Mouse (Mus musculus): Measurements from ENCODE around the gene Slc10a1. TPM values are rescaled to one million over a fixed set of nuclear protein-coding genes. Genes with fewer than 3 reads are reported as not detected.

Slc10a1 gene
- polyA plus RNA-seq, 1 experiment from 2014 or later, result 0.82 TPM

DNA sequence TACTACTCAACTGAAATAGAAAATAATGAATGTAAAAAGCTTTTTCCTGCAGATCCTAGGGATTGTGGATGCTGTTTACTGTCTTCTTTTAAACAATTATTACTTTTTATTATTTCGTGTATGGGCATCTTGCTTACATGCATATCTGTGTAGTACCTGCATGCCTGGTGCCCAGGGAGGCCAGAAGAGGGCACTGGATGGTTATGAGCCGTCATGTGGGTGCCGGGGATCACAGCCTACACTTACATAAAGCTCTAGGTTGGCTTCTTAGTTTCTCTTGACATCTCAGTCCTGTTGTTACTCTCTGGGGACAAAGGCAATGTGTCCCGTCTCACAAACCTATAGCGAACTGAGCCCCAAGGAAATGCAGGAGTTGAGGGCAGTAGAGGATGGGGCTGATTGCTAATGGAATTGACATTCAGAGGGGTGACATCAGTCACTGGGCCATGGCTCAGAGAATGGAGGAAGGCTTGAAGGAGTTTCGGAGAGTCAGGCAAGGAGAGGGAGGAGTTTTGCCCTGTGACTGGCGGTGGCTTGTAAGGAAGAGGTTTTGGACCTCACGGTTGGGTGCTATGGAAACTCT is 24.1 kb upstream of the Slc10a1 start:
- no peaks in the 10 kb centered on the region for H3K27me3 ChIP-seq
- H3K36me3 ChIP-seq, result no peaks in the 10 kb centered on the region
- 83% methylated on average over 8 of the region's 8 CpGs for WGBS
- H3K27ac ChIP-seq, result no peak overlapping the region
- H3K9me3 ChIP-seq, result peaks cover 5% of the 10 kb centered on the region; the same call in 1 of the 2 replicates
- H3K4me2 ChIP-seq (replicated peaks), result no peak overlapping the region
- no peak overlapping the region for H3K9ac ChIP-seq
- H3K4me3 ChIP-seq, result no peak overlapping the region
- H3K4me1 ChIP-seq, result no peaks in the 10 kb centered on the region
- no peak for ATAC-seq (ENCODE audit: insufficient number of reproducible peaks, insufficient read depth, low FRiP score, low TSS enrichment)

DNA sequence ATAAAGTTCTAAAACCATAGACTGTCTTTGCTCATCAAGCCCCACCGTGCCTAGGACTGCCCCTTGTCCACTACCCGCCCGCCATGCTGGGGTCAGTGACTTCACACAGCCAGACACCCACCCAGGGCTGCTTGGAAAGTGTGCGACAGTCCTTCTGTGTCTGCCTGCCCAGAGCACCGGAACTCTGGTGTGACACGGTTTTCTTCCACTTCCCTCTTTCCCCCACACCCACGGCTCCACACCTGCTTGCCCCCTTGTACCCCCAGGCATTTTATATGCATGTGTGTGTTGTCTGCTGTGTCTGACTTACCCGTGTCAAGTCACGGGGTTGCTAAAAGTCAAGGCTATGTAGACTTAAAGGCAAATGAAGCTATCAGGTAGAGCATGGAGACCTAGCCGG is 23.3 kb upstream of the Slc10a1 start:
- Histone ChIP-seq H3K36me3 (no peaks in the 10 kb centered on the region), H3K4me3 (no peak overlapping the region), H3K27me3 (no peaks in the 10 kb centered on the region), H3K27ac (no peak overlapping the region), H3K4me1 (no peaks in the 10 kb centered on the region), H3K9me3 (peaks cover 5% of the 10 kb centered on the region; the same call in 1 of the 2 replicates), H3K4me2 (replicated peaks) (no peak overlapping the region), H3K9ac (no peak overlapping the region)
- WGBS, result 83% methylated on average over 10 of the region's 10 CpGs
- ATAC-seq (ENCODE audit: insufficient number of reproducible peaks, insufficient read depth, low FRiP score, low TSS enrichment), result no peak

DNA sequence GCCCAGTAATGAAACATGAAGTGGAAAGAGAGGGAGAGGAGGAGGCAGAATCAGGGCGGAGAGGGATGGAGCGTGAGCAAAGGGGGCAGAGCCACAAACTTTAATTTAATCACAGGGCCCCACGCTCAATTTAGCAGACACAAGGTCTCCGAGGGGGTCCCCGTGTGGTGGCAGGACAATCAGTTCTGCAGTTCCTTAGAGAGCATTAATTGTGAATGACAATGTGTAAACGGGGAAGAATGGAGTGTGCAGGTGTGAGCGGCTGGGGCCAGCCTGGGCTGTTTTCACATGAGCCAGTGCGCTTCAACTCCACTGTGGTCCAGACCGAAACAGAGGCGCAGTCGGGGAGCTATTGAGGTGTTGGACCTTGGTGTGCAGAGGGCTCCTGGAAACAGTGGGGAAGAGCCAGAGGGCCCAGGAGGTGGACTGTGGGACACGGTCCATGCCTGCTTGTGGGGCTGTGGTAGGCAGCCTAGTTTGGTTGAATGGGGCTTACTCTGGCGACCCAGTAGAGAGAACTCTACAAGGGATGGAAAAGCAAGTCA is 22.5 kb upstream of the Slc10a1 start:
- Histone ChIP-seq H3K4me1 (no peaks in the 10 kb centered on the region), H3K27me3 (no peaks in the 10 kb centered on the region), H3K36me3 (no peaks in the 10 kb centered on the region), H3K4me2 (replicated peaks) (no peak overlapping the region), H3K27ac (no peak overlapping the region), H3K9ac (no peak overlapping the region), H3K4me3 (no peak overlapping the region), H3K9me3 (peaks cover 5% of the 10 kb centered on the region; the same call in 1 of the 2 replicates)
- WGBS, result 77% methylated on average over 13 of the region's 13 CpGs
- ATAC-seq (ENCODE audit: insufficient number of reproducible peaks, insufficient read depth, low FRiP score, low TSS enrichment), result no peak

DNA sequence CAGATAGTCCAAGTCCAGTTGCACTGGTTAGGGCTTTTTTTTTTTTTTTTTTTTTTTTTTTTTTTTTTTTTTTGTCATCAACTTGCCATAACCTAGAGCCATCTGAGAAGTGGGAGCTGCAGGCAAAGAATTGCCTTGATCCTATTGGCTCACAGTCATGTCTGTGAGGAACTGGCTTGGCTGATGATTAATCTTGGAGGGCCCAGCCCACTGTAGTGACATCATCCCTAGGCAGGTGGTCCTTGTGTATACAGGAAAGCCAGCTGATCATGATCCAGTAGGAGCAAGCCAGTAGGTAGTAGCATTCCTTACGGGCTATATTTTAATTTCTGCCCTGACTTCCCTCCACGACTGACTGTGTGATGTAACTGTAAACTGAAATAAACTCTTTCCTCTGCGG is 19.8 kb upstream of the Slc10a1 start:
- ATAC-seq (ENCODE audit: insufficient number of reproducible peaks, insufficient read depth, low FRiP score, low TSS enrichment), result no peak
- H3K36me3 ChIP-seq, result no peaks in the 10 kb centered on the region
- H3K27ac ChIP-seq, result no peak overlapping the region
- no peaks in the 10 kb centered on the region for H3K4me1 ChIP-seq
- H3K9me3 ChIP-seq, result no peaks in the 10 kb centered on the region
- no peaks in the 10 kb centered on the region for H3K27me3 ChIP-seq
- H3K9ac ChIP-seq, result no peak overlapping the region
- no peak overlapping the region for H3K4me3 ChIP-seq
- no peak overlapping the region for H3K4me2 ChIP-seq (replicated peaks)
- WGBS, result 90% methylated on average over 3 of the region's 3 CpGs

DNA sequence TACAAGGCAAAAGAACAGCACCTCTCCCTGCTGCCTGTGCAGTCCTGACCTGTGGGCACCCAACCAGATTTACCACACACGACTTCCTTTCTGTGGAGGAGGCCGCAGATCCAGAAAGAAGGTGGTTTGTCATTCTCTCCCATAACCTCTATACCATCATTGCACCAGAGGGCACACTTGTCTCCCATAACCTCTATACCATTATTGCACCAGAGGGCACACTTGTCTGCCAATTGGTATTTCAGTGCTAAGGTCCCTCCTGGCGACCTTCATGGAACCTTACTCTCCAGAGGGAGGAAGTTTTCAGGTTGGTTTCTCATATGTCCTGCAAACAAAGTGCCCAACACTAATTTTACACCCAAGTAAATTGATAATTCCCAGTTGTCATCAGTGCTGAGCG is 18.1 kb upstream of the Slc10a1 start:
- Histone ChIP-seq H3K4me2 (replicated peaks) (no peak overlapping the region), H3K4me1 (no peaks in the 10 kb centered on the region)
- WGBS, result 86% methylated on average over 4 of the region's 4 CpGs

DNA sequence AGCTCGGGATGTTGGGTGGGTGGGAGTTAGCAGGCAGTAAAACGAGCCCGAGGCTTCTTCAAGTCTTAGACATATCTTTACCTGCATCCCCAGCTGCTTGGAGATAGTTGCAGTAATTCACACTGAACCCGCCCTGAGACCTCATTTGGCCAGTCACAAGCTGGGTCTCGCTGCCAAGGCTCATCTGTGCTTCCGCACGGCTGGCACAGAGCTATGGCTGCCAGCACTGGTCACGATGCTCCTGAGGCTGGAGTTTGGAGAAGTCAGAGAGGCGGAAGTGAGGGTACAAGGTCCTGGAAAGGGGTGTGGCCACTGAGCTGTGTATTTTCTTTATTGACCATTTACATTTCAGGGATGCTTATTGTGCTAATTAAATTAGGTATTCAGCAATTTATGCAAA is 15.2 kb upstream of the Slc10a1 start:
- ATAC-seq (ENCODE audit: insufficient number of reproducible peaks, insufficient read depth, low FRiP score, low TSS enrichment), result no peak
- Histone ChIP-seq H3K9ac (no peak overlapping the region), H3K9me3 (no peaks in the 10 kb centered on the region), H3K27ac (no peak overlapping the region), H3K4me1 (no peaks in the 10 kb centered on the region), H3K27me3 (no peaks in the 10 kb centered on the region), H3K4me2 (replicated peaks) (no peak overlapping the region), H3K4me3 (no peak overlapping the region), H3K36me3 (no peaks in the 10 kb centered on the region)
- 80% methylated on average over 9 of the region's 9 CpGs for WGBS

More for the DNA sequence above, 18.1 kb upstream of the Slc10a1 start:
- no peak overlapping the region for H3K27ac ChIP-seq
- H3K36me3 ChIP-seq, result no peaks in the 10 kb centered on the region
- no peak overlapping the region for H3K9ac ChIP-seq
- H3K27me3 ChIP-seq, result no peaks in the 10 kb centered on the region
- no peaks in the 10 kb centered on the region for H3K9me3 ChIP-seq
- ATAC-seq (ENCODE audit: insufficient number of reproducible peaks, insufficient read depth, low FRiP score, low TSS enrichment), result no peak
- H3K4me3 ChIP-seq, result no peak overlapping the region

DNA sequence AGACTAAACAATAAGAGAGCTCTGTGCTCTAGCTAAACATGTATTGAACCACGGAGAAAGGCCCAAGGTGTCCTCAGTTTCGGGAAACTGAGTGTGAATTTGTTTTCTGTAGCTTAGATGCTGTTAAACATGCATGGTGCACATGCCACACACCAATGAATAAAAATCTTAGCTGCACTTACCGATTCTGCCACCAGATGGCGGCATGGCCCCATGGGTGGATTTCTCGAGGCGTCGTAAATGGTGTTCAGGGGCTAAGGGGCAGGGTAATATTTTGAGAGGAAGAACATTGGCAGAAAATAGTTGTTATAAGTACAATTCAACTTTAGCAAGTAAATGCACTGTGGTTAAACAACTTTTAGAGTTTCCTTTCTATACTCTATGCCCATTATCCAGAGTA is 13.8 kb upstream of the Slc10a1 start:
- Histone ChIP-seq H3K36me3 (no peaks in the 10 kb centered on the region), H3K4me3 (no peak overlapping the region), H3K9me3 (no peaks in the 10 kb centered on the region), H3K27ac (no peak overlapping the region), H3K9ac (no peak overlapping the region), H3K4me2 (replicated peaks) (no peak overlapping the region), H3K27me3 (no peaks in the 10 kb centered on the region), H3K4me1 (no peaks in the 10 kb centered on the region)
- WGBS, result 2% methylated on average over 7 of the region's 7 CpGs
- no peak for ATAC-seq (ENCODE audit: insufficient number of reproducible peaks, insufficient read depth, low FRiP score, low TSS enrichment)

DNA sequence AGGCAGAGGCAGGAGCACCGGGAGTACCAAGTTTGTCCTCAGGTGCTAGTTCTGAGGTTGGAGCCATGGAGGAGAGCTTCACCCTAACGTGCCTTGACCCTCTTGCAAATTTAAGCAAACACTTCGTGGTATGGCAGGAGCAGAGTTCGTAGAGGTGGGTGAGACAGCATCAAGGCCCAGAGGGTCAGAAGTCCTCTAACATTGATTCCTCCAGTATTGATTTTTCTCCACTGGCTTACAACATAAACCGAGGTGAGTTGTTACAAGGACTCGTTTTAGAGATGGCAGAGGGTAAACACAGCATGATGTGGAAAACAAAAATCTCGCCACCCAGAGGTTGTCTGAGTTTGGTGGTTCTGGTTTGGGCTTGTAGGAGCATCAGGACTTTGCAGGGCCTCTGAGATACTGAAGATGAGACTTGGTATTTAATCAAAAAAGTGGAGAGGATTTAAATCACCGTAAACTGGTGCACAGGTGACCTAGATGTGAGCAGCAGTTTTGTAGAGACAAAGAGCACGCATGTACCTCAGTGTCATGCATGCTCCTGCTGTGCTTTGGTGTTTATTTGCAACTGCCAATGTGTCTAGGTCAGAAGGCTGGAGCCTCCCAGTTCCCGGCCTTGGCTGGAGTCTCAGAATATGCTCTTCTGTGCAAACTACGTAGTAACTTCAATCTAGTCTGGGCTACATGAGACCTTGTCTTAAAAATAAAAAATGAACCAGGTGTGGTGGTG is 7.6 kb upstream of the Slc10a1 start:
- no peak for ATAC-seq (ENCODE audit: insufficient number of reproducible peaks, insufficient read depth, low FRiP score, low TSS enrichment)
- Histone ChIP-seq H3K27ac (no peak overlapping the region), H3K9me3 (no peaks in the 10 kb centered on the region), H3K9ac (no peak overlapping the region), H3K4me3 (no peak overlapping the region), H3K4me1 (0 out of 2 replicates have a peak, but pooled peaks cover 3% of the 10 kb centered on the region), H3K36me3 (no peaks in the 10 kb centered on the region), H3K4me2 (replicated peaks) (no peak overlapping the region), H3K27me3 (no peaks in the 10 kb centered on the region)
- WGBS, result 85% methylated on average over 11 of the region's 11 CpGs

DNA sequence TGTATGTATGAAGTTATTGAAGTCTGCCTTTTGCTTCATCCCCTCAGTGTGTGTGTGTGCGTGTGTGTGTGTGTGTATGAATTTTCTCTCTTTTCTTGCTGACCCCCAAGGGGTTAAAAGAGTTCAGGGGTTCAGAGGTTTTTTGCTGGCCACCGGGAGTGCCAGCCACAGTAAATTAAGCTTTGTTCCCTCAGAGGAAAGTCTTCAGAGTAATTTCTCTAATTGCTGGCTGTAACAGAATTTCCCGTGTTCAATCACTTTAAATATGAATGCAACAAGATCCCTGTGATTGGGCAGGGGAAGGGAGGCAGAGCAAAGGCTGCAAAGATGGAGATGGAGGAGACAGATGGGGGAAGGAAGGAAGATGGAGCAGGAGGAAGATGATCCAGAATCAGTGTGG is 3.3 kb upstream of the Slc10a1 start:
- no peak overlapping the region for H3K4me3 ChIP-seq
- H3K9ac ChIP-seq, result no peak overlapping the region
- 17% methylated on average over 3 of the region's 3 CpGs for WGBS
- H3K4me1 ChIP-seq, result 0 out of 2 replicates have a peak, but pooled peaks cover 3% of the 10 kb centered on the region
- ATAC-seq (ENCODE audit: insufficient number of reproducible peaks, insufficient read depth, low FRiP score, low TSS enrichment), result no peak
- H3K36me3 ChIP-seq, result no peaks in the 10 kb centered on the region
- H3K4me2 ChIP-seq (replicated peaks), result no peak overlapping the region
- H3K27me3 ChIP-seq, result no peaks in the 10 kb centered on the region
- no peak overlapping the region for H3K27ac ChIP-seq
- no peaks in the 10 kb centered on the region for H3K9me3 ChIP-seq

DNA sequence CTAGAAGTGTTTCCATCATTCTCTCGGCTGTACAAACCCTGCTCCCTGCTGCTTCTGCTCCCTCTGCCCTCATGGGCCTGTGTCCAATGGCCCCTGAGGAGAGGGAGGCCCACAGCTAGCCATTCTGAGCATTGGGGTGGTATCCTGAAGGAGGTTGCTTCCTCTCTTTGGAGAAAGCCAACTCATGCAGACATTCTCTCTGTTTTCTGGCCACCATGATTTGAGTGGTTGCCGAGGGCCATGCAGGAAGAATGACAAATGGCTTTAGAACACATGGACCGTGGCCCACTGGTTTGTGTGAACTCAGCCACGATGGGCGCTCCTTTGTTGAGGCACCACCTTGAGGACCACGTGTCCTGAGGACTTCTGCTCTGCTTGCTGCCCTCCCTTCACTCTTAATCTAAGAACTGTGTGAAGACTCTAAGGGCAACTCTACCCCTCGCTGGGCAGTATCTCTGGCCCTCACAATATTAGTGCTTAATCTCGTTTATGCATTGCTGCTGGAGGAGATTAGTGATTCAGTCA is 1.7 kb upstream of the Slc10a1 start:
- WGBS, result 76% methylated on average over 8 of the region's 8 CpGs
- ATAC-seq (ENCODE audit: insufficient number of reproducible peaks, insufficient read depth, low FRiP score, low TSS enrichment), result no peak
- H3K27ac ChIP-seq, result no peak overlapping the region
- no peak overlapping the region for H3K9ac ChIP-seq
- H3K27me3 ChIP-seq, result no peaks in the 10 kb centered on the region
- H3K9me3 ChIP-seq, result no peaks in the 10 kb centered on the region
- H3K4me2 ChIP-seq (replicated peaks), result no peak overlapping the region
- no peaks in the 10 kb centered on the region for H3K36me3 ChIP-seq
- H3K4me1 ChIP-seq, result 0 out of 2 replicates have a peak, but pooled peaks cover 3% of the 10 kb centered on the region
- no peak overlapping the region for H3K4me3 ChIP-seq

DNA sequence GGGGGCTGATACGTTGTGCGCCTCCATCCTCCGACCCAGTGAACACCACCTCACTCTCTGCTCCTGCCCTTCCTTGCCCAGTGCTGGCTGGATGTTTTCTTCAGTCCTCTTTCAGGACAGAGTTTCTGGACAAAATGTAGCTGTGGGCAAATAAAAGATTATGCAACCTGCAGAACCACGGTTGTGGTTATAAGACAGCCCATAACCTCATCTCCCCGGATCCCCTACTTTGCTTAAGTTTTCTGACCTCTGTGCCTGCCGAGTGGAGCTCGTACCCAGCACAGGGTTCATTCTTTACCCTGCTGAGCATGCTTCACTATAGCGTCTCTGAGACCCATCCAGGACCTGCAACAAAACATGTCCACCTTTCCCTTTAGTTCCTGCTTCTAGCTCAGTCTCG is 587 bp downstream of the Slc10a1 start:
- H3K9ac ChIP-seq, result no peak overlapping the region

More for the DNA sequence above, 587 bp downstream of the Slc10a1 start:
- Histone ChIP-seq H3K4me1 (0 out of 2 replicates have a peak, but pooled peaks cover 3% of the 10 kb centered on the region), H3K27ac (no peak overlapping the region), H3K9me3 (no peaks in the 10 kb centered on the region), H3K27me3 (no peaks in the 10 kb centered on the region), H3K36me3 (no peaks in the 10 kb centered on the region), H3K4me3 (no peak overlapping the region), H3K4me2 (replicated peaks) (no peak overlapping the region)
- WGBS, result 91% methylated on average over 9 of the region's 9 CpGs
- no peak for ATAC-seq (ENCODE audit: insufficient number of reproducible peaks, insufficient read depth, low FRiP score, low TSS enrichment)

Data from embryonic facial prominence, embryonic 12.5 days (tissue).